In the genomic region with DNA sequence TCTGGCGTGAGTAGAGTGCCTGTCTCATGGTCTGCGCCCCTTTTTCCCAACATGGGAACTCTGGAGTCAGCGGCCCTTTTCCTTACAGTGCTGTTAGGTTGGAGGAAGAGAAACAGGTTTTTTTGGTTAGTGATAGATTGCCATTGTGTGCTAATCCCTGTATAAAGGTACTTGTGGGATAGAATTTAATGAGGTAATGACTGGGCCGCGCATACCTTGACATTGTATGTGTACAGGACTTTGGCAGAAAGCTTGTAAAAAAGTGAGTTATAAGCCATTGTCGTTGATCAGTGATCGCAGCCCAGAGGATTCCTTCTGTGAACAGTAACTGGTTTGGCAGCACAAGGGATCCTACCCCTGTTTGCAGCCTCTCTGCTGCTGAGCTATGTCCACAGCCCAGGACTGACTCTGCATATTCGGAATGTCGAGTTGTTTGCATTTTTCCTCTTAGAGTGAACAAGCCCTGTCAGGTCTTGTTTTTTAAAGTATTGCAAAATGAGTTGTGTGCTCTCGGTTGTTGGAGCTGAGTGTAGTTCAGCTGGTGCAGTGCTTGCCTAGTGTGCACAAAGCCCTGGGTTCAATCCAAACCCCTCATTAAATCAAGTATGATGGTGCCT, we compare ENCODE assay signal across 11 mouse cellular contexts. TPM values are rescaled to one million over a fixed set of nuclear protein-coding genes. Genes with fewer than 3 reads are reported as not detected.
DNase-seq lines count a peak whose midpoint lies in the region; ATAC-seq and TF ChIP-seq lines count a peak whose summit lies in the region.
"Had no signal": no experiment of that assay in that cellular context is flagged by ENCODE, and none has a peak within 500 bp of the region (broad histone marks: within the 10 kb centered on the region; RNA-seq: fewer than 3 reads in every experiment).

No protein-coding gene starts in this region.

- DNase-seq in hindbrain, embryonic 10.5 days (ENCODE audit: low spot score): no peak
- no peak for DNase-seq in hindbrain, embryonic 14.5 days (ENCODE audit: low spot score)
- DNase-seq in 3134 (ENCODE audit: extremely low read depth, insufficient read length, low spot score): peak; percentile 37
- DNase-seq in liver, postnatal 0 days: no peak
- no peak for DNase-seq in spleen, postnatal 14 days (ENCODE audit: low spot score in 2 of 2)
- DNase-seq in cerebellum, adult 9-11 months: no peak

- H3K27ac ChIP-seq in hindbrain, embryonic 10.5 days: peak overlapping the region; percentile 1; the same call in 1 of the 2 replicates
- H3K27ac ChIP-seq in hindbrain, embryonic 14.5 days: no peak overlapping the region
- peak overlapping the region; percentile 80 for H3K27ac ChIP-seq in embryonic facial prominence, embryonic 12.5 days
- H3K27ac ChIP-seq in liver, postnatal 0 days (ENCODE audit: low read depth): peak overlapping the region; percentile 70
- H3K27ac ChIP-seq: midbrain, embryonic 15.5 days had no signal

- H3K4me3 ChIP-seq in hindbrain, embryonic 10.5 days: no peak overlapping the region
- no peak overlapping the region for H3K4me3 ChIP-seq in hindbrain, embryonic 14.5 days (replicated peaks; ENCODE audit: low read length)
- H3K4me3 ChIP-seq in embryonic facial prominence, embryonic 12.5 days: no peak overlapping the region
- H3K4me3 ChIP-seq in liver, postnatal 0 days (ENCODE audit: low read depth, low read length): no peak overlapping the region
- H3K4me3 ChIP-seq: midbrain, embryonic 15.5 days had no signal

- 66% methylated on average over 10 of the region's 10 CpGs for WGBS in hindbrain, embryonic 10.5 days
- WGBS in hindbrain, embryonic 14.5 days: 73% methylated on average over 10 of the region's 10 CpGs
- 60% methylated on average over 10 of the region's 10 CpGs for WGBS in embryonic facial prominence, embryonic 12.5 days
- 66% methylated on average over 10 of the region's 10 CpGs for WGBS in liver, postnatal 0 days (ENCODE audit: insufficient replicate concordance)

- H3K4me1 ChIP-seq in hindbrain, embryonic 10.5 days (replicated peaks): peaks cover 37% of the 10 kb centered on the region
- peaks cover 14% of the 10 kb centered on the region for H3K4me1 ChIP-seq in hindbrain, embryonic 14.5 days (replicated peaks; ENCODE audit: control insufficient read depth, insufficient read depth, low read length)
- peaks cover 24% of the 10 kb centered on the region for H3K4me1 ChIP-seq in embryonic facial prominence, embryonic 12.5 days
- H3K4me1 ChIP-seq in liver, postnatal 0 days (ENCODE audit: insufficient read depth): peaks cover 20% of the 10 kb centered on the region; the same call in 1 of the 2 replicates

- H3K27me3 ChIP-seq in hindbrain, embryonic 10.5 days (ENCODE audit: insufficient read depth, poor library complexity, severe bottlenecking): no peaks in the 10 kb centered on the region
- no peaks in the 10 kb centered on the region for H3K27me3 ChIP-seq in hindbrain, embryonic 14.5 days (ENCODE audit: control insufficient read depth, insufficient read depth, low read length)
- no peaks in the 10 kb centered on the region for H3K27me3 ChIP-seq in embryonic facial prominence, embryonic 12.5 days
- H3K27me3 ChIP-seq in liver, postnatal 0 days (ENCODE audit: insufficient read depth, low read length): no peaks in the 10 kb centered on the region
- H3K27me3 ChIP-seq: midbrain, embryonic 15.5 days had no signal

- ATAC-seq in hindbrain, embryonic 14.5 days (ENCODE audit: low FRiP score): no peak
- no peak for ATAC-seq in embryonic facial prominence, embryonic 12.5 days (ENCODE audit: insufficient number of reproducible peaks, insufficient read depth, low FRiP score, low TSS enrichment)
- ATAC-seq in liver, postnatal 0 days: peak; percentile 6; the same call in 1 of the 2 replicates
- ATAC-seq in activated CD4-positive, CD25-positive, alpha-beta regulatory T cell, adult 4 months: no peak
- ATAC-seq: inflammation-experienced regulatory T-cells, adult 6 months; midbrain, embryonic 15.5 days had no signal

- peaks cover 16% of the 10 kb centered on the region for H3K36me3 ChIP-seq in hindbrain, embryonic 10.5 days
- no peaks in the 10 kb centered on the region for H3K36me3 ChIP-seq in hindbrain, embryonic 14.5 days (replicated peaks; ENCODE audit: control insufficient read depth, insufficient read depth)
- no peaks in the 10 kb centered on the region for H3K36me3 ChIP-seq in embryonic facial prominence, embryonic 12.5 days
- H3K36me3 ChIP-seq in liver, postnatal 0 days (replicated peaks; ENCODE audit: insufficient read depth, low read length): no peaks in the 10 kb centered on the region
- H3K36me3 ChIP-seq: midbrain, embryonic 15.5 days had no signal

- no peak for TF ChIP-seq EP300 in liver, postnatal 0 days (IDR thresholded peaks at IDR 0.05; ENCODE audit: low read depth)

- no peak for TF ChIP-seq CTCF in liver, postnatal 0 days (IDR thresholded peaks at IDR 0.05; ENCODE audit: low read depth)

- no peak overlapping the region for H3K4me2 ChIP-seq in hindbrain, embryonic 14.5 days (replicated peaks)
- peak overlapping the region; percentile 24; the same call in 1 of the 2 replicates for H3K4me2 ChIP-seq in embryonic facial prominence, embryonic 12.5 days (replicated peaks)
- no peak overlapping the region for H3K4me2 ChIP-seq in liver, postnatal 0 days (ENCODE audit: low read depth, low read length)
- H3K4me2 ChIP-seq: midbrain, embryonic 15.5 days had no signal

- H3K9ac ChIP-seq in hindbrain, embryonic 14.5 days: no peak overlapping the region
- no peak overlapping the region for H3K9ac ChIP-seq in embryonic facial prominence, embryonic 12.5 days
- H3K9ac ChIP-seq in liver, postnatal 0 days (replicated peaks): 0 out of 2 replicates have a peak overlapping the region, but pooled peaks have one; percentile 2
- H3K9ac ChIP-seq: midbrain, embryonic 15.5 days had no signal

- H3K9me3 ChIP-seq in hindbrain, embryonic 10.5 days: no peaks in the 10 kb centered on the region; the same call in 1 of the 2 replicates
- H3K9me3 ChIP-seq in hindbrain, embryonic 14.5 days (ENCODE audit: control insufficient read depth, low read length): no peaks in the 10 kb centered on the region
- no peaks in the 10 kb centered on the region for H3K9me3 ChIP-seq in embryonic facial prominence, embryonic 12.5 days
- no peaks in the 10 kb centered on the region for H3K9me3 ChIP-seq in liver, postnatal 0 days (ENCODE audit: low read length)
- H3K9me3 ChIP-seq: G1E; midbrain, embryonic 15.5 days had no signal

RNA-seq across cellular contexts. Expression of a gene that starts 4.0 kb away (rescaled TPM):
- polyA plus RNA-seq in hindbrain, embryonic 10.5 days (2016; fragmentation: Nextera tagmentation; extraction: Ambion mirVana): 23.9 and 36.4 TPM in 2 replicates
- polyA plus RNA-seq in hindbrain, embryonic 14.5 days (2014; fragmentation: Nextera tagmentation; extraction: Ambion mirVana): 34.6 and 39.8 TPM in 2 replicates
- polyA plus RNA-seq in embryonic facial prominence, embryonic 12.5 days (2016; fragmentation: Nextera tagmentation; extraction: Ambion mirVana): 46.9 and 52.2 TPM in 2 replicates
- polyA plus RNA-seq in liver, postnatal 0 days (2015; fragmentation: Nextera tagmentation; extraction: Ambion mirVana): 3.8 TPM in 2 replicates
- 1 to 10 TPM; 1.2 to 1.9 TPM for polyA plus RNA-seq in activated CD4-positive, CD25-positive, alpha-beta regulatory T cell, adult 4 months (2017; shearing (Covaris generic))

RNA-seq across cellular contexts. Expression of a gene that starts 30.3 kb away (rescaled TPM):
- polyA plus RNA-seq in hindbrain, embryonic 10.5 days (2016; fragmentation: Nextera tagmentation; extraction: Ambion mirVana): 4.1 and 5.0 TPM in 2 replicates
- polyA plus RNA-seq in hindbrain, embryonic 14.5 days (2014; fragmentation: Nextera tagmentation; extraction: Ambion mirVana): 9.2 and 9.9 TPM in 2 replicates
- 6.2 and 6.7 TPM in 2 replicates for polyA plus RNA-seq in embryonic facial prominence, embryonic 12.5 days (2016; fragmentation: Nextera tagmentation; extraction: Ambion mirVana)
- polyA plus RNA-seq in liver, postnatal 0 days (2015; fragmentation: Nextera tagmentation; extraction: Ambion mirVana): 1.4 TPM in 2 replicates
- 10 to 100 TPM; 45.9 to 48.0 TPM for polyA plus RNA-seq in activated CD4-positive, CD25-positive, alpha-beta regulatory T cell, adult 4 months (2017; shearing (Covaris generic))
